Mouse (Mus musculus): Measurements from ENCODE around the gene Pla2g4d. TPM values are rescaled to one million over a fixed set of nuclear protein-coding genes. Genes with fewer than 3 reads are reported as not detected.

The Pla2g4d gene
- polyA plus RNA-seq, 1 experiment: not detected

DNA sequence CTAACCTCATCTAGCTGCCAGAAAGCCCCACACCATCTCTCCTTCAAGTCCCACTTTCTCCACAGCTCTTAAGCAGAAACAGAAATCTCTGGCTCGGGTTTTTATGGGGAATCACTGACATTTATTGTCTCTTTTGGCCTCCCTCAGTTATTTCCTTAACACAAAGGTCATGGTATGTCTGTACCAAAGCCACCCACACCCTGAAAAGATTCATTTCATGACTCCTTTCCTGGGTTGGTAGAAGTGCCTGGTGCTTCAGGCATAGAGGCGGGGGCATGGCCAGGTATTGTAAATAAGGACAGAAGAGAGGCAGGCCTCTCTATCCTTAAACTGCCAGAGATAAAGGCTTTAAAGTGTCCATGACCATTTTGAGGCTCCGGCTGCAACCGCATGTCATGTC is 25.5 kb upstream of the Pla2g4d start:
- no peak for TF ChIP-seq POLR2A (IDR thresholded peaks at IDR 0.05; ENCODE audit: insufficient read length, low read depth)
- no peak for TF ChIP-seq REST (IDR thresholded peaks at IDR 0.05; ENCODE audit: insufficient read depth, insufficient read length)
- no peak for TF ChIP-seq SRF (IDR thresholded peaks at IDR 0.05; ENCODE audit: control insufficient read depth, insufficient read length, low read depth)
- no peak for TF ChIP-seq TCF12 (IDR thresholded peaks at IDR 0.05; ENCODE audit: insufficient read depth, poor library complexity, severe bottlenecking)
- no peak for TF ChIP-seq POLR2AphosphoS2 (IDR thresholded peaks at IDR 0.05; ENCODE audit: insufficient read length, low read depth)
- TF ChIP-seq USF1 (IDR thresholded peaks at IDR 0.05; ENCODE audit: low read depth): no peak
- TF ChIP-seq CEBPB (IDR thresholded peaks at IDR 0.05; ENCODE audit: insufficient read depth, poor library complexity, severe bottlenecking): no peak
- TF ChIP-seq E2F4 (IDR thresholded peaks at IDR 0.05; ENCODE audit: insufficient read depth): no peak
- TF ChIP-seq MAX (IDR thresholded peaks at IDR 0.05; ENCODE audit: low read depth): no peak
- TF ChIP-seq TCF3 (IDR thresholded peaks at IDR 0.05; ENCODE audit: insufficient read length, low read depth): no peak
- TF ChIP-seq MYOG (IDR thresholded peaks at IDR 0.05; ENCODE audit: control insufficient read depth in 1 of 3, insufficient read depth in 1 of 3, insufficient read length in 2 of 3, low read depth in 2 of 3): no peak
- no peak for TF ChIP-seq MYOD1 (IDR thresholded peaks at IDR 0.05; ENCODE audit: control insufficient read depth in 1 of 3, insufficient read length in 2 of 3, low read depth in 2 of 3)
- Histone ChIP-seq H3K4me3 (no peak overlapping the region), H3K27me3 (ENCODE audit: control insufficient read depth, insufficient read depth, insufficient read length) (peaks cover 7% of the 10 kb centered on the region), H3K79me2 (ENCODE audit: control insufficient read depth, insufficient read depth) (no peaks in the 10 kb centered on the region), H3K4me2 (ENCODE audit: low read depth) (no peak overlapping the region), H3K36me3 (ENCODE audit: control insufficient read depth, insufficient read depth) (peaks cover 3% of the 10 kb centered on the region), H3ac (ENCODE audit: control insufficient read depth, insufficient read length) (no peak overlapping the region)

DNA sequence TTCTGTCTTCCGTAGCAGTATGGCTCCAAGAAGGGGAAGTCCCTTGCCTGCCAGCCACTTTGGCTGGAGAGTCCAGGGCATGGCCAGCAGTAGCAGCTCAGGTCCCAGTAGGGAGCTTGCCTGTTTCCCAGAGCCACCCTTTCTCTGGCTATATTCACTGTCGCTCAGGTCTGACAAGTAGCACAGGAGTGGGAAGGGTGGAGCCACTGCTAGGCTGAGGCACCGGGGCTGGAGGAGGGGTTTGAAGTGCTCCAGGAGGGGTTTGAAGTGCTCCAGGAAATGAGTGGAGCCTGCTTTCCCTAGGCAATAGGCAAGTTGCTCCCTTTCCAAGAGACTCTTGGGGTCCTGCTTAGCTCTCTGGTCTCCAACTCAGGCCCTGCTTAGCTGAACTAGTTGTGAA is 25.0 kb upstream of the Pla2g4d start, which contains the start of gene Pla2g4f:
Gene Pla2g4f (minus strand): TSS at position 190 of the 400 bp plus-strand sequence.
- no peak for TF ChIP-seq REST (IDR thresholded peaks at IDR 0.05; ENCODE audit: insufficient read depth, insufficient read length)
- TF ChIP-seq TCF12 (IDR thresholded peaks at IDR 0.05; ENCODE audit: insufficient read depth, poor library complexity, severe bottlenecking): no peak
- no peak for TF ChIP-seq MYOG (IDR thresholded peaks at IDR 0.05; ENCODE audit: control insufficient read depth in 1 of 3, insufficient read depth in 1 of 3, insufficient read length in 2 of 3, low read depth in 2 of 3)
- no peak for TF ChIP-seq TCF3 (IDR thresholded peaks at IDR 0.05; ENCODE audit: insufficient read length, low read depth)
- no peak for TF ChIP-seq CEBPB (IDR thresholded peaks at IDR 0.05; ENCODE audit: insufficient read depth, poor library complexity, severe bottlenecking)
- TF ChIP-seq MYOD1 (IDR thresholded peaks at IDR 0.05; ENCODE audit: control insufficient read depth in 1 of 3, insufficient read length in 2 of 3, low read depth in 2 of 3): no peak
- no peak for TF ChIP-seq SRF (IDR thresholded peaks at IDR 0.05; ENCODE audit: control insufficient read depth, insufficient read length, low read depth)

GRCm38 (mm10) chr2:120312276-120312825 is 23.4 kb upstream of the Pla2g4d start:
- no peaks in the 10 kb centered on the region for H3K36me3 ChIP-seq (ENCODE audit: control insufficient read depth, insufficient read depth)
- H3K79me2 ChIP-seq (ENCODE audit: control insufficient read depth, insufficient read depth): no peaks in the 10 kb centered on the region
- no peak overlapping the region for H3ac ChIP-seq (ENCODE audit: control insufficient read depth, insufficient read length)
- H3K4me3 ChIP-seq: no peak overlapping the region
- H3K4me2 ChIP-seq (ENCODE audit: low read depth): no peak overlapping the region
- H3K27me3 ChIP-seq (ENCODE audit: control insufficient read depth, insufficient read depth, insufficient read length): peaks cover 7% of the 10 kb centered on the region
- TF ChIP-seq TCF3 (IDR thresholded peaks at IDR 0.05; ENCODE audit: insufficient read length, low read depth): no peak
- no peak for TF ChIP-seq MAX (IDR thresholded peaks at IDR 0.05; ENCODE audit: low read depth)
- no peak for TF ChIP-seq CEBPB (IDR thresholded peaks at IDR 0.05; ENCODE audit: insufficient read depth, poor library complexity, severe bottlenecking)
- no peak for TF ChIP-seq POLR2A (IDR thresholded peaks at IDR 0.05; ENCODE audit: insufficient read length, low read depth)
- no peak for TF ChIP-seq TCF12 (IDR thresholded peaks at IDR 0.05; ENCODE audit: insufficient read depth, poor library complexity, severe bottlenecking)
- TF ChIP-seq MYOG (IDR thresholded peaks at IDR 0.05; ENCODE audit: control insufficient read depth in 1 of 3, insufficient read depth in 1 of 3, insufficient read length in 2 of 3, low read depth in 2 of 3): no peak
- TF ChIP-seq SRF (IDR thresholded peaks at IDR 0.05; ENCODE audit: control insufficient read depth, insufficient read length, low read depth): no peak
- no peak for TF ChIP-seq USF1 (IDR thresholded peaks at IDR 0.05; ENCODE audit: low read depth)
- no peak for TF ChIP-seq E2F4 (IDR thresholded peaks at IDR 0.05; ENCODE audit: insufficient read depth)
- TF ChIP-seq MYOD1 (IDR thresholded peaks at IDR 0.05; ENCODE audit: control insufficient read depth in 1 of 3, insufficient read length in 2 of 3, low read depth in 2 of 3): no peak
- TF ChIP-seq REST (IDR thresholded peaks at IDR 0.05; ENCODE audit: insufficient read depth, insufficient read length): no peak
- no peak for TF ChIP-seq POLR2AphosphoS2 (IDR thresholded peaks at IDR 0.05; ENCODE audit: insufficient read length, low read depth)

More for the DNA sequence above, 25.0 kb upstream of the Pla2g4d start, which contains the start of gene Pla2g4f:
- Histone ChIP-seq H3K36me3 (ENCODE audit: control insufficient read depth, insufficient read depth) (peaks cover 3% of the 10 kb centered on the region), H3ac (ENCODE audit: control insufficient read depth, insufficient read length) (no peak within 1 kb of the TSS), H3K4me2 (ENCODE audit: low read depth) (no peak within 1 kb of the TSS), H3K4me3 (no peak within 1 kb of the TSS), H3K79me2 (ENCODE audit: control insufficient read depth, insufficient read depth) (no peaks in the 10 kb centered on the region), H3K27me3 (ENCODE audit: control insufficient read depth, insufficient read depth, insufficient read length) (peaks cover 7% of the 10 kb centered on the region)

DNA sequence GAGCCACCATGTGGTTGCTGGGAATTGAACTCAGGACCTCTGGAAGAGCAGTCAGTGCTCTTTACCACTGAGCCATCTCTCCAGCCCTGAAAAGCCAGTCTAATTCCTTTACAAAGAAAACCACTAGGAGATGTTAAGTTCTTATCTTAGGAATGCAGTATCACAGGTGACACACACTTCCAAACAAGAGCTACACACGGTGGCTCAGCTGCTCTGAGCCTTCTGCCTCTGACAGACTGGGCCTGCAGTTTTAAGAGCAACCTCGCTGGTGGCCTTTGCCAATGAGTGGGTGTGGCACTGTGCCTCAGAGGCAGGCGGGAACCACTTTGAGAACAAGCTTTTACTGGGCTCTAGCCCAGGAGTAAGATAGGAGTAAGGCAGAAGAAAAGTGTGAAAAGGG is 15.1 kb upstream of the Pla2g4d start:
- H3K27me3 ChIP-seq (ENCODE audit: control insufficient read depth, insufficient read depth, insufficient read length): peaks cover 6% of the 10 kb centered on the region
- no peak overlapping the region for H3K4me3 ChIP-seq
- no peaks in the 10 kb centered on the region for H3K36me3 ChIP-seq (ENCODE audit: control insufficient read depth, insufficient read depth)
- H3K79me2 ChIP-seq (ENCODE audit: control insufficient read depth, insufficient read depth): no peaks in the 10 kb centered on the region
- no peak overlapping the region for H3K4me2 ChIP-seq (ENCODE audit: low read depth)
- no peak overlapping the region for H3ac ChIP-seq (ENCODE audit: control insufficient read depth, insufficient read length)
- TF ChIP-seq TCF3 (IDR thresholded peaks at IDR 0.05; ENCODE audit: insufficient read length, low read depth): no peak
- TF ChIP-seq CEBPB (IDR thresholded peaks at IDR 0.05; ENCODE audit: insufficient read depth, poor library complexity, severe bottlenecking): no peak
- peak in 1 of 3 experiments; percentile 47 for TF ChIP-seq MYOG (IDR thresholded peaks at IDR 0.05; ENCODE audit: control insufficient read depth in 1 of 3, insufficient read depth in 1 of 3, insufficient read length in 2 of 3, low read depth in 2 of 3)
- no peak for TF ChIP-seq POLR2AphosphoS2 (IDR thresholded peaks at IDR 0.05; ENCODE audit: insufficient read length, low read depth)
- no peak for TF ChIP-seq E2F4 (IDR thresholded peaks at IDR 0.05; ENCODE audit: insufficient read depth)
- no peak for TF ChIP-seq SRF (IDR thresholded peaks at IDR 0.05; ENCODE audit: control insufficient read depth, insufficient read length, low read depth)
- TF ChIP-seq REST (IDR thresholded peaks at IDR 0.05; ENCODE audit: insufficient read depth, insufficient read length): no peak
- TF ChIP-seq MYOD1 (IDR thresholded peaks at IDR 0.05; ENCODE audit: control insufficient read depth in 1 of 3, insufficient read length in 2 of 3, low read depth in 2 of 3): peak in 2 of 3 experiments; percentile 66 to 71
- TF ChIP-seq MAX (IDR thresholded peaks at IDR 0.05; ENCODE audit: low read depth): no peak
- TF ChIP-seq TCF12 (IDR thresholded peaks at IDR 0.05; ENCODE audit: insufficient read depth, poor library complexity, severe bottlenecking): no peak
- no peak for TF ChIP-seq POLR2A (IDR thresholded peaks at IDR 0.05; ENCODE audit: insufficient read length, low read depth)

Data from myocyte (in vitro differentiated cells).